Mouse (Mus musculus) regulatory T cell (primary cell): ENCODE data around the gene Gm42906.

Experiments used
- in situ Hi-C: fragments of 300-600 bp; cut with MboI, MseI; formaldehyde crosslinking; loops from one replicate; pipeline ENCODE4 v1.15.1; 2025; ENCODE audit warnings: high pct_unique_total_duplicates

Gm42906 gene

DNA sequence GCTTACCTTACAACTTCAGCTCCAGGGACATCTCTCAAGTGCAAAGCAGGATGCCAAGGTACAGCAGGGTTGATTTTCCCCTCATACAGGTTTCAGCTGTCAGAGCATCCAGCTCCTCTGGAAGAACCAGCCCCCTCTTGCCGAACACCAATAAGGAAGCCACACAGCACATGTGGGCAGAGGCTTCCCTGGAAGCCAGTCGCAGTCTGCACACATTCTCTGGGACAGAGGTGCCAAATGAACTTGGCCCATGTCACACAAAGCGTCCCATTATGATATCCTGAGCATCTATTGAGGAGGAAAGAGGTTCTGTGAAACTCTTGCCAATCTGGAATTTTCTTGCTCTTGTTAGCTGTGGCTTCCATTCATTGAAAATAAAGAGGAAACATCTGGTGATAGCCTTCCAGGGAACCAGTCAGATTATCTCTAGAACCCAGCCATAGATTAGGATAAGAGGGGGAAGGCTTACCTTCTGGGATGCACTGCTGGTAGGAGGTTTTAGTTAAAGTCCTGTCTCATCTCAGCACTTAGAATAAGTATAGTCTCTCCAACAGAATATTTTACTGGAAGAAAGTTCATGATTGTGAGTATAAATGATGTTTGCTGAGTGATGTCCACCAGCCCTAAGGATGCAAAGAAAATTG, at the start of gene Gm42906:
Gene Gm42906 (minus strand): TSS at position 51 of the 644 bp plus-strand sequence.
- in situ Hi-C loops, result no loop called here

DNA sequence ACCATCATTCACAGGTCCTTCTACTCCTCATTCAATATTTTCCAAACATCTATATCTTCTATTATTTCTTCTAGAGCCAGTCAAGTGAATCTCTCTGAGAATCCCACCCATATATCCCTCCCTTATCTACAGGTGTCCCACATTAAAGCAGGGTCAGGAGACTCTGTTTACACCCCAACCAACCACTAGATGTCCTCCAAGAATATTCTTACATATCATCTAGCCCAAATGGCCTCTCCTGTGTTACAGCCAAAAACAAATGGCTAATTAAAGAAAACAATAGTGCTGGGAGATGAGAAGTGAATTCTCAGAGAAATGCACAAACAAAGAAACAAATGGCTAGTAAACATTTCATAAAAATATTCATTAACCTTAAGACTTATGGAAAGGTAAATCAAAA, 17.7 kb upstream of the Gm42906 start:
- in situ Hi-C loops, result no loop called here

DNA sequence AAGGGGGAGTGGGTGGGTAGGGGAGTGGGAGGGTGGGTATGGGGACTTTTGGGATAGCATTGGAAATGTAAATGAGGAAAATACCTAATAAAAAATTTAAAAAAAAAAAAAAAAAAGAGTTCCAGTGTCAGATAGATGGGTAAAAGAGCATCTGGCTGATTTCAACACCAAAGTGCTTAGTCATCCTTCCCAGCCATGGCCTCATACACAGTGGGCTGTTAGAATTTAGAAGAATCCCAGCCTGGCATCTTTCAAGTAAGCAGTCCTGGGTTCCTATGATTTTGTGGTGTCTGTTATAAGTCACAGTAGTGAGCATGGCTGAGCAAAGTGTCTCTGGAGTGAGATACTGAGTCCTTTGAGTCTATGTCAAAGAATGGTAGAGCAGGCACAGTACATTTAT, 7.1 kb upstream of the Gm42906 start:
- in situ Hi-C loops, result no loop called here

DNA sequence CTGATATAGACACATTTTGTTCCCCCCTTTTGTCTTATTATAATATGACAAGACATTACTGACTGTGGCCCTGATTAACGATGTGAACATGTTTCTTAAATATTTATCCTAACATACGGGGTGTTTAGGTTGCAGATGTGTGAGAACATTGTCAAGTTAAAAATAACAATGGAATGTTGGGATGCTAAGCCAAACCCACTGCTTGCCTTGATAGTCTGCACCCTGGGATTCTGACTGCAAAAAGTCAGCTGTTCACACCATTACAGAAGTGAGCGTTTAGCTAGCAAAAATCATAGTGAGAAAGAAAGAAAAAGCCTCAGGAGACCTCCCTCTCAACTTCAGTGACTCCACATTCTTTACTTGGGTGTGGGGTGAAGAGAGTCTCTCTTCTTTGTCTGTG, 1.5 kb downstream of the Gm42906 start:
- in situ Hi-C loops, result no loop called here

DNA sequence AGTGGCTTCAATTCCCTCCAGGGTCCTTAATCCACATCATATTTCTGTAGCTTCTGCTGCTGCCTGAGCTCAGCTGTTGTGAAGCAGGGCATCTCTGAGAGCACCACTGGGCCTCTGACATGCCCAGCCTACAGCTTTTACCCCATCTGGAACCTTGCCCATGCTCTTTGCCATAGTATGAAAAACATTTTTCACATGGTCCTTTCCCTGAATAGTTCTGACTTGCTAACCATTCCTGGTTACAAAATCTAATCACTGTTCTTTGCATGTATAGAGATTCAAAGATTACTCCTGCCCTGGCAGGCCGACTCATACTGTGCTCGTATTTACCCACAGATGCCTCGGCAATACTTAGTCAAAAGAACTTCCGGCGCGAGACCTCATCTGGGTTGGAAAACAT, 5.3 kb downstream of the Gm42906 start:
- in situ Hi-C loops, result no loop called here

DNA sequence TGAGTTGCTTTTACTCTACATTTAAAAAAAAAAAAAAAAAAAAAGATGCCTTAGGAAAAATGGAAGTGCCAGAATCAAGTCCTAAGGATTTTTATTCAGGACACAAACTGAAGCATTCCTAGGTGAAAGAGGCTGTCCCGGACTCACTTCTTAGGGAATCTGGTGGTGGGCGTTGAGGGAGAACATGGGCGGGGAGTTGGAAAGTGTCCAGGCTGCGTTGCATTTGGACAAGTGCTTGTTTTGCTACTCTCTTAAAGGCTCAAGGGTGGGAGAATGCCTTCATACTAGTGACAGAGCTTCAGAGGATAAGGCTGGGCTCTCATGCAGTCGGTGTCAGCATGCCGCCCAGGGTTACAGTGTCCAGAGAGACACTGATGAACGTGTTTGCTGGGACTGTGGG, 6.1 kb downstream of the Gm42906 start:
- in situ Hi-C loops, result no loop called here

DNA sequence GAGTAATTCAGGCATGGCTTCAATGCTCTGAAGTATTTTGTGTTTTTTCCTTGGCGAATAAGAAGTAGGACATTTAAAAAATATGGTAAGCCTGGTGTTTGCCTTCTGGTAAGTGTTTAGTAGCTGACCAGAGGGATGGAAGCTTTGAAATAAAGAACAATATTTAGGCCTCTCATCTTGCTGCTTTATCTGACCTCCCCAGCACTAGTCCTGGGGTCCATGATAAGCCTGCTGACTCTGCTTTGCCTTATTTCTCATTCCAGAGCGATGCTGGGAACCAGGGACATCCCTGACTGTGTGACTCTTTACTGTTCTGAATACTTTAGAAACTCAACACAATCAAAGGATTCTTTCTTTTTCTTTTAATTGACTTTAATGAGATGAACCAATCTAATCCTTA, 9.4 kb downstream of the Gm42906 start:
- in situ Hi-C loops, result no loop called here

DNA sequence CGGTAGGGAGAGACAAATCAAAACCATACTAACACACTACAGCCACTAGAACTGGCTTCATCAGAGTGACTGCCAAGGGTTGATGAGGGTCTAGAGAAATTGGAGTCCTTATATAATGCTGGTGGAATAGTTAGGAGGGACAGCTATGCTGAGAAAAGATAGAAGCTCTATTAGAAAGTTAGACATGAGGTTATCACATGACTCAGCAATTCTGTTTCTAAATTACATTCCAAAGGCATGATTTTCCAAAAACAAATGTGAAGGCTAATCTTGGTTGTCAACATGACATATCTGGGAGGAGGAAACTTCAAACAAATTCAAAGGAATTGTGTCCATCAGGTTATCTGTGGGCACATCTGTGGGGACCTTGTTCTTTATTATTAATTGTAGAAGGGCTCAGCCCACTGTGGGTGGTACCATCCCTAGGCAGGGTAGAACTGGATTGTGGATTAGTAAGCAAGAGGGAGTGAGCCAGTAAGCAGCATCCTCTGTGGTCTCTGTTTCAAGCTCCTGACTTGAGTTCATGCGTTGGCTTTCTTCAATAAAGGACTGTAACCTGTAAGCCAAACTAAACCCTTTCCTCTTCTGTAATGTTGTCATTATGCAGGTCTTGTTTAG, 10.4 kb downstream of the Gm42906 start:
- in situ Hi-C loops, result no loop called here

DNA sequence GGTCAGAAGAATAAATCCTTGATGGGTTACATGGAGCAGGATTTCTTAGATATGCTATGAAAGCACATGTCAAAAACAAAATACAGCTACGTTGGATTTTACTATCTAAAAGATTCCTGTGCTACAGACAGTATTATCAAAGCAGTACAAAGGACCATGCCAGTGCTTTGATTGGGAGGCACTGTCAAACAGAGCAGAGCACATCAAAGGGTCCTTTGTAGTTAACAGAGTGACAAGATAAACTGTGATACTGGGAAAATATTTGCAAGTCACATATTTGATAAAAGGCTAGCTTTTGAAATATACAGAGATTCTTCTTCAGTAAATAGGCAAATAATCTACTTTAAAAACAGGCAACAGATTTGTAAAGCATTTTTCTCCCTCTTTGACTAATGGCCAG, 11.0 kb downstream of the Gm42906 start:
- in situ Hi-C loops, result no loop called here

DNA sequence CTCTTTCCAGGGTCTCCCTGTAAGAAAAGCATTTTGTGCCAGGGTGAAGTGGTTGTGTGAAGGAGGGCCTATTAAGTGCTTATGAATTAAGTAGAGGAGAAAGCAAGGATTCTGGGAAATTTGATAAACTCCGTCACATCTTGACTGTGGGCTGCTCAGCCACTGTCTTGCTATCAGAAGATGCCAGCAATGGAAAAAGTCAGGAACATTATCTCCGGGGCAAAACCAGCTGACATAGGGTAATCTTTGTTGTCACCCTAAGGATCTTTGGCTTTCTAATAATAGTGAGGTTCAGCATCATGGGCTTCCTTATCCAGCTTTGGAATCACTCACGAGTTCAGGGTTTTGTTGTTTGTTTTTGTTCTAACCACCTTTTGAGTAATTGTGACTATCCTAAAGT, 14.3 kb downstream of the Gm42906 start:
- in situ Hi-C loops, result no loop called here

DNA sequence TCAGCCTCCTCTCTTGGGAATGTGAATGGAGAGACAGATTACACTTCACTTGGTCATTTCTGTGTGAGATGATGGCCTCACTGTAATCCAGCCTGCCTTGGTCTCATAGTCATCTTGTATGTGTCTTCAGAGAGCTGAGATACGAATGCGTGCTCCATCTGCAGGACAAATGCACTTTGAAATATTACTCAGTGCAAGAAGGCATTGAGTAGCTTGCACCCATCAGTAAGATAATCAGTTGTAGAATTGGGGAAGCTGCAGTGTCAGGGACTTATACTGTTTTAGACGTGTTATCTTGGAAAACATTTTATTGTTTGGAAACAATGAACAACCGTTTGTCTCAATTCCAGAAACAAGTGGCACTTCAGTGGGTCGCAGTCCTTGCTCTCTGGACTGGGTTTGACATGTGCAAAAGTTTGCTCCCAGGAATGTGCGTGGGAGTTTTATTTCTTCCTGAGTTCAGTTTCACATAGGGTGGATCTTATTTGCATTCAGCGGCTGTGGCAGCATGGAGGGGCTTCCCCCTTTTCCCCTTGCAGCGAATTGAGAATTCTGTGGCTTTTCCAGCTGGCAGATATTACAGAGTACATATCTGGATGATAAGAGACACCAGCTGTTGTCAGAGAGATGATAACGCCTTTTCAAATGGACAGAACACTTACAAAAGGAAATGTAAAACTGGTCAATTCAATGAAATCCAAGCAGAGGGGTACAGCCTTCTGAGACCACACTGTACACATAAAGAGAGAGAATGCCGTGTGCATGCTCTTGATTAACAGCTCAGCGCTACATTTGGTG, 15.1 kb downstream of the Gm42906 start:
- in situ Hi-C loops, result no loop called here

DNA sequence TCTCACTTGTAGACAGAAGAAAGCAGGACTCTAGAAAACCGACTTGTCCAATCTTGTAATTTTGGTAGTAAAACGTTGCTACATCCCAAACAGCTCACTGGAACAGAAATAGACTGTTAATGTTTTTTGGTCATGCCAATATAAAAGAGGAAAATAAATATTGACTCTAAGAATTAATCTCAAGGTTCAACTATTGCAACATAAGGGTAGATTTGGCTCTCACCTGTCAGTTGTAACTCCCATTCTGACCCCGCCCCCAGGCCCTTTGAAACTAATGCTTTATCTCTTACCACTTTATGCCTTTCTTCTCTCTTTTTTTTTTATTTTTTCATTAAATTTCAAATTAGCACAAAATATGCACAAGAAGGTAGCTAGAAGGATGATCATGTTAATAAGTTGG, 18.0 kb downstream of the Gm42906 start:
- in situ Hi-C loops, result no loop called here

DNA sequence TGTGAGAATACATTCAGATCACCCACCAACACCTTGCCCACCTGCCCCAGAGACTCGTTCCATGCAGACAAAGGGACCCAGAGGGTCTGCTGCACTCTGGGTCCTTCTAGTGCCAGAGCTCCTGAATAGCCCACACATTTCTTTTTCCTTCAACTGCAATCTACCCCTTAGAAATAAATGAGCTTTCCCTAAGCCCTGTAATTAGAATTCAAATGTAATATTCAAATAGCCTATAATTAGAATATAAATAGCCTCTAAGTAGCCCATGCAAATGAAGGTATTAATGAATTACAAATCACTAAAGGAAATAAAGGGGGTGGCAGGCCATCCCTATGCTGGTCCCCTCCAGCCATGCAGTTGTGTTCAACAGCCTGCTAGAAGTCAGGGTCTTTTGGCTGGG, 18.7 kb downstream of the Gm42906 start:
- in situ Hi-C loops, result no loop called here

DNA sequence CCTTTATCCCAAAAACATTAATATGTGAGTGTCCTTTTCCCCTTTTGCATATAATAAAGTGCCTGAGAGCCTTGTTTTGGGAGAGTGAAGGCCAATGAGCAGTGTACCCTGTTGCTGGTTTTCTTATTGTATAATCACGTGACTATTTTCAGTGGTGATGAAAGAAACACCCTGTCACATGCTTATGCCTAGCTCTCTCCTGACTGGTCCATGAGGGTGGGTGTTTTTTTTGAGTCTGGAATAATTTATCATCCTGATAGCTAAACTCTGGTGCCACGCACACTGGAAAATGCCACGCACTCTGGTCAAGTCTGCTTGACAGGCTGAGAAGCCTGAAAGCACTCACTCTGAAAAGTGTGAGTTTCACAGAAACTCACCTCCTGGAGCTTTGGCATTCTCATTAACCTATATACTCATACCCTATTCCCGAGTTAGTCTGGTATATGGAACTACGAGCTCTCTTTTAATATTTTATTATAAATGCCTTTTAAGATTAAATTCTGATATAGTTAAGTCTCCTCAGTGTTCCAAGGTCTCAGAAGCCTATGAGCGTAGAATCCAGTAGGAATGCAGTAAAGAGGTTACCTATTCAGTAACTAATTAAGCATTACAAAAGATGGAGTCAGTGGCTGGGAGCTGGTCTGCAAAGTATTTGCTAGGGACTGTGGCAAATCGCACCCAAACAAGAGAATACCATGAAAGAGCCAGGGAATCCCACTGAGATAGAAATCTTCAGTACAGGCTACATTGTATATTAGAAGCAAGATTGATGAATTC, 19.7 kb downstream of the Gm42906 start:
- in situ Hi-C loops, result no loop called here

DNA sequence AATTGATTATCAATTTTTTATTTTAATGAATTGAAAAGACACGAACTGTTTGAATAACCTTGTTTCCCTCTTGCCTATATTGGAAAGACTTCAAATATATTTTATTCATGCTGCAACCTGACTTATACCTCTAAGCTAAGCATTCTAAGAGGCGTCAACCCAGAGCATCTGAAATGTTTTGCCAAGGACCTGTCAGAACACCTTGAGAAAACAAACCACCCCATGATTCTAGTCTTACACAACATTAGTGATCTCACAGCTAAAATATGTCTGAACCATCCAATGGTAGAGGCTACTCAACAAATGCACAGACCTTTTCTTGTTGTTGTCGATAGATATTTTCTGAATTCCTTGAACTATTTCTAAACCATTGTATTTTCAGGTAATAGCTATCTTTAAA, 20.5 kb downstream of the Gm42906 start:
- in situ Hi-C loops, result no loop called here

DNA sequence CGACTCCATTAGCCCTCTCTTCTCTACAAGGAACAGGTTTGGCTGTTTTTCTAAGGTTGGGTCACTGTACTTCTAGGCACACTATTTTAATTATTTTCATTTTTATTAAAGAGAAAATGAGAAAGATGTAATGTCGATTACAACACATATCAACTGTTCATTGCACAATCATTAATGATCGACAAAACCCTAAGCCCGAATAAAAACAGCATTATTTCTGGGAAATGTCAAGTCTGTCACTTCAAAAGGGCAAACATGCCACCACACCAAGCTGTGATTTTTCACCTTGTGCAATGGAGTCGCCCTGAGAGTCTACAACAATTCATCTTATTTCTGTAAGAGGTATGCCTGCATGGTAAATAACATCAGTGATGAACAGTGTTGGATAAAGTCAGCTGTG, 21.7 kb downstream of the Gm42906 start:
- in situ Hi-C loops, result no loop called here

DNA sequence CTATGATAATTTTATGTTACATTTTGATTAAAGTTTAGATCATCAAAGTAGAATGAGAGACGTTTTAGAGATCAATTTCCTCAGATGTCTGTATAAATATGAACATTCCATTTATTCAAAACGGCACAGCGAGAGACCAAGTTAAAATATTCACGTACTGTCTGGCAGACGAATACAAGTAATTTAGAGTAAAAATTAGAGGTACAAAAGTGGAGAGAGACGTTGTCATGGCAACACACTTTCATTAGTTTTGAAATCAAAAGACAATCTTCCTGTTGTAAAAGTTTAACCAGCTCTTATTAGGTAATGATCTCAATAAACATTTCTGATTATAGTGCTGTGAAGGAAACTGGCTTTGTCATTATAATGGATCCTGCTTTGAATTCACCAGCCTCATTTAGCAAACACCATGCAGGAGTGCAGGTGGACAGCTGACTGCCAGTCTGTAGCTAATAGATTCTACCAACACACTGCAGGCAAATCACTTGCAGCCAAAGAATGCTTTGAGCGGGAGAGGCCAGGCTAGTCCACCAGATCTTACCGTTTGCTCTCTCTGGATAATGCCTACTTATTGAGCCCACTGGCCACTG, 22.6 kb downstream of the Gm42906 start:
- in situ Hi-C loops, result no loop called here

DNA sequence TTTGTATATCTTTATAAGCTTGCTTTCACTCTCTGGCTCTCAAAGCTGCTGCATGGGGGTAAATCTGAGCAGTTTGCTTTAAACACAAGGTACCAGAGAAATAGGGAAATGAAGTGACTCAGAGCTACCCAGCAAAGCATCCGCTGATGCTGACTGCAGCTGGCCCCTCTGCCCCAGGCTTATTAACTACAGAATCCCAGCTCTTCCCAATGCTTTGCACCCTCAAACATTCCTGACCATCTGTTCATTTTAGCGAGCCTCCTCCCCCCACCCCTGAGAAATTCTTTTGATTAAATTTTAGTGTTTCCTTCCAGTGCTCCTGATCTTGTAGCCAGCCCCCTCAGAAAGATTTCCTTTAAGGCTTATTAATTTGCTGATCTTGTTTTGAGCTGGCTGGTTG, 24.4 kb downstream of the Gm42906 start:
- in situ Hi-C loops, result no loop called here

DNA sequence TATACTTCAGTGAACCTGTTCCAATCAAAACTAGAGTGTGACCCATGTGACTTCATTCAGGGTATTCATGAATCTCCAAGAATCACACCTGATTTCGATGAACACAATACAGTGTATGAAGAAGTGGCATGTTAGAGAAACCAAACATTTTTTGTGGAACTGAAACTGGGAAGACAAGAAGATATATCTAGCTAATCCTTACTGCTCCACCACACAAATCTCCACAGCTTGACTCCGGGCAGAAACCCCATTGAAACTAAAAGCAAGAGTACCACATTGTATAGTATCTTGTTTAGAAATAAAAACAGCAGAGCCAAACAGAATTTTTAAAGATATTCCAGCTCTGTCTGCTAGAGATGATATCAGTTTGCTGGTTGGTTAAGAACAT, 27.4 kb downstream of the Gm42906 start:
- in situ Hi-C loops, result no loop called here

DNA sequence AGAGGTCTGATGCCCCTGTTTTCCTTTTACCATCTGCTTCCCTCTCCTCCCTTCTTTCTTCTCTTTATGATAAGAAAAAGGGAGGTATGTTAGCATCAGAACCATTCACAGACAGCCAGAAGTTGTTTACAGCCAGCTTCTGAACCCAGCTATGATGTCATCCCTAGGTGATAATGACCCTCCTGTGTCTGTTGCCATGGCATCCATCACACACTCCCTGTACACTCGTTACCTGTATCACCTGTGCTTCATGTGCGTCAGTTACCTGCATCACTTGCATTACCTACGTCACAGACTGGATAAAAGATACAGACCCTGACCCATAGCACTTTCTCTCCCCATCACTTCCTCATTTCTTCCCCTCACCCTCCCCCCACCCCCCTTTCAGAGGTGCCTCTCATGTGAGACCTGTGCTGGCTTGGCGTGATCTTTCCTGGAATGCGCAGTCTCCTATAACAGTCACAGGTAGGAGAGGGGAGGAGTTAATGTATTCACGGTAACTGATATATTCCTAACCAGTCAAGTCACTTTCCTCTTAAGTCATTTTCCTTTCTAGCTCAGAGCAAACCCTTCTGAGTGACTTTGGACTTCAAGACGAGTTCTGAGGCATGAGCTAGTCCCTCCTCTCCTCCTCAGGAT, 27.9 kb downstream of the Gm42906 start:
- in situ Hi-C loops, result no loop called here

DNA sequence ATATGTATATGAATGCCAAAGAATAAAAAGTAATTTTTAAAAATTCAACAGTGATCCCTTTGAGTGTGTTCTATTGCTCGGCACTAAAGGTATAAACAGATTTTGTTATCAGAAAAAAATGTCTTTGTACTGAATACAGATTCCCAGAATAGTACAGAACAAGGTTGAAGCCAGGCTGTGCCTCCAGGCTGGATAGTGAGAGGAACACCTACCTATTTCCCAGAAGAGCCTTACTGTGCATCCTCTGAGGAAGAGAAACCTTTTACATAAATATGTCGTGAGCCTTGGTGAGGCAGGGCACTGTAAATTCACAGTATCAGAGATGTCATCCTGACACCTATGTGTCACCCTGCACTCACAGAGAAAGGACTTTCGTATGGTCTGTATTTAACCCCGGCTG, 31.8 kb downstream of the Gm42906 start:
- in situ Hi-C loops, result no loop called here
